Mouse (Mus musculus): Measurements from ENCODE around the gene Grm4.

The Grm4 gene

GRCm38 (mm10) chr17:27435225-27435624 is 86.0 kb downstream of the Grm4 start:
- DNase-seq = no peak

GRCm38 (mm10) chr17:27434066-27434465 is 87.1 kb downstream of the Grm4 start:
- DNase-seq = no peak

- DNase-seq = peak; percentile 84
These were observed 88.0 kb downstream of the Grm4 start for GRCm38 (mm10) chr17:27433179-27433680.

GRCm38 (mm10) chr17:27432145-27432650 is 89.0 kb downstream of the Grm4 start:
- DNase-seq = peak; percentile 76

- DNase-seq = no peak
These were observed 90.0 kb downstream of the Grm4 start for GRCm38 (mm10) chr17:27431049-27431839.

- DNase-seq = peak; percentile 43
These were observed 91.4 kb downstream of the Grm4 start for GRCm38 (mm10) chr17:27429757-27430156.

- no peak for DNase-seq
These were observed 96.2 kb downstream of the Grm4 start for GRCm38 (mm10) chr17:27425016-27425415.

GRCm38 (mm10) chr17:27424356-27424755 is 96.8 kb downstream of the Grm4 start:
- DNase-seq = no peak

- peak; percentile 86 for DNase-seq
These were observed 98.3 kb downstream of the Grm4 start for GRCm38 (mm10) chr17:27422726-27423381.

- no peak for DNase-seq
These were observed 98.9 kb downstream of the Grm4 start for GRCm38 (mm10) chr17:27422371-27422725.

- peak; percentile 67 for DNase-seq
These were observed 99.4 kb downstream of the Grm4 start for GRCm38 (mm10) chr17:27421837-27422236.

GRCm38 (mm10) chr17:27409006-27409405 is 112.2 kb downstream of the Grm4 start:
- no peak for DNase-seq

GRCm38 (mm10) chr17:27408531-27408930 is 112.7 kb downstream of the Grm4 start:
- DNase-seq = peak; percentile 84

GRCm38 (mm10) chr17:27406956-27407355 is 114.2 kb downstream of the Grm4 start:
- DNase-seq = no peak

- no peak for DNase-seq
These were observed 115.7 kb downstream of the Grm4 start for GRCm38 (mm10) chr17:27405376-27406024.

- peak; percentile 42 for DNase-seq
These were observed 120.0 kb downstream of the Grm4 start for GRCm38 (mm10) chr17:27401200-27401599.

GRCm38 (mm10) chr17:27393931-27394330 is 127.3 kb downstream of the Grm4 start:
- DNase-seq = no peak

GRCm38 (mm10) chr17:27393432-27393831 is 127.8 kb downstream of the Grm4 start:
- DNase-seq = no peak

GRCm38 (mm10) chr17:27392918-27393317 is 128.3 kb downstream of the Grm4 start:
- DNase-seq = peak; percentile 83

GRCm38 (mm10) chr17:27390019-27390418 is 131.2 kb downstream of the Grm4 start:
- DNase-seq = no peak

GRCm38 (mm10) chr17:27389221-27390000 is 131.8 kb downstream of the Grm4 start:
- peak; percentile 75 for DNase-seq

- no peak for DNase-seq
These were observed 134.8 kb downstream of the Grm4 start for GRCm38 (mm10) chr17:27386438-27386837.

Data from retina, postnatal 1 day (tissue).